Mouse (Mus musculus) MEL (cell line): ENCODE results near the gene Ddt. TPM values are rescaled to one million over a fixed set of nuclear protein-coding genes. Genes with fewer than 3 reads are reported as not detected.

ENCODE experiments used
- DNase-seq: peaks from one replicate; pipeline ENCODE4 v3.0.0; 2011; ENCODE audit warnings: low read depth, low spot score
- H3K27ac ChIP-seq: 2 replicates; pipeline ENCODE4 v1.5.1; 2012; ENCODE audit warnings: low read depth, mild to moderate bottlenecking, control low read depth, low read length, moderate library complexity; ENCODE audit not compliant: control insufficient read depth
- H3K27me3 ChIP-seq, 2 experiments: fragments of 150-350 bp in 1 of 2; sonication (generic) in 1 of 2; 2 replicates each; pipeline ENCODE4 v1.6.1; 2012; ENCODE audit warnings: low read length in 2 of 2, mild to moderate bottlenecking in 2 of 2, improper control_type of control experiment in 1 of 2, moderate library complexity in 1 of 2; ENCODE audit not compliant: insufficient read depth in 2 of 2, control insufficient read depth in 1 of 2
- H3K36me3 ChIP-seq, 2 experiments: 2 replicates each; pipeline ENCODE4 v1.6.1; 2012 to 2014; ENCODE audit warnings: low read length in 2 of 2, improper control_type of control experiment in 1 of 2, inconsistent platforms in 1 of 2, mild to moderate bottlenecking in 1 of 2; ENCODE audit not compliant: insufficient read depth in 2 of 2, control insufficient read depth in 1 of 2
- H3K4me1 ChIP-seq, 2 experiments: fragments of 150-350 bp in 1 of 2; sonication (generic) in 1 of 2; 2 replicates each; pipeline ENCODE4 v1.6.1; 2012; ENCODE audit warnings: low read length in 2 of 2, improper control_type of control experiment in 1 of 2, mild to moderate bottlenecking in 1 of 2; ENCODE audit not compliant: insufficient read depth in 2 of 2, control insufficient read depth in 1 of 2
- H3K4me3 ChIP-seq, 2 experiments: fragments of 150-350 bp in 1 of 2; sonication (generic) in 1 of 2; 2 replicates each; pipeline ENCODE4 v1.5.1; 2012; ENCODE audit warnings: low read depth in 2 of 2, low read length in 2 of 2, mild to moderate bottlenecking in 2 of 2, moderate library complexity in 2 of 2, control low read depth in 1 of 2, improper control_type of control experiment in 1 of 2; ENCODE audit not compliant: control insufficient read depth in 1 of 2, insufficient read depth in 1 of 2
- H3K79me2 ChIP-seq: 2 replicates; pipeline ENCODE4 v1.6.1; 2012; ENCODE audit warnings: mild to moderate bottlenecking, low read length, moderate library complexity; ENCODE audit not compliant: control insufficient read depth, poor library complexity, insufficient read depth
- H3K9ac ChIP-seq: 2 replicates; pipeline ENCODE4 v1.6.1; 2012; ENCODE audit warnings: low read depth, mild to moderate bottlenecking, control low read depth, low read length, moderate library complexity; ENCODE audit not compliant: control insufficient read depth, poor library complexity, severe bottlenecking
- H3K9me3 ChIP-seq: fragments of 150-350 bp; sonication (generic); replicated peaks from 2 replicates; pipeline ENCODE4 v1.6.1; 2012; ENCODE audit warnings: mild to moderate bottlenecking, low read length, improper control_type of control experiment, moderate library complexity; ENCODE audit not compliant: insufficient read depth
- CHD1 ChIP-seq: IDR thresholded peaks from 2 replicates; pipeline ENCODE4 v1.6.1; 2012; ENCODE audit warnings: low read depth, mild to moderate bottlenecking, inconsistent platforms, low read length, improper control_type of control experiment
- CHD2 ChIP-seq: IDR thresholded peaks from 2 replicates; pipeline ENCODE4 v1.6.1; 2011; ENCODE audit warnings: low read length, improper control_type of control experiment
- CTCF ChIP-seq, 3 experiments: IDR thresholded peaks in 2 of 3; conservative IDR thresholded peaks in 1 of 3; 2 replicates each; pipeline ENCODE4 v1.5.1; 2011 to 2012; ENCODE audit warnings: low read length in 3 of 3, low read depth in 2 of 3, mild to moderate bottlenecking in 2 of 3, improper control_type of control experiment in 1 of 3, inconsistent platforms in 1 of 3, mixed read lengths in 1 of 3, moderate library complexity in 1 of 3; ENCODE audit not compliant: control insufficient read depth in 1 of 3, insufficient read depth in 1 of 3, poor library complexity in 1 of 3, severe bottlenecking in 1 of 3
- ELF1 ChIP-seq: IDR thresholded peaks from 2 replicates; pipeline ENCODE4 v1.6.1; 2014; ENCODE audit warnings: low read depth, mild to moderate bottlenecking, inconsistent platforms, low read length, improper control_type of control experiment, moderate library complexity
- EP300 ChIP-seq, 2 experiments: IDR thresholded peaks; 2 replicates each; pipeline ENCODE4 v1.6.1; 2011; ENCODE audit warnings: improper control_type of control experiment in 2 of 2, low read length in 2 of 2, low read depth in 1 of 2, mild to moderate bottlenecking in 1 of 2
- ETS1 ChIP-seq: IDR thresholded peaks from 2 replicates; pipeline ENCODE4 v1.6.1; 2012; ENCODE audit warnings: low read depth, mild to moderate bottlenecking, inconsistent platforms, low read length, improper control_type of control experiment, moderate library complexity
- GATA1 ChIP-seq: IDR thresholded peaks from 2 replicates; pipeline ENCODE4 v1.6.1; 2011; ENCODE audit warnings: low read depth, low read length, improper control_type of control experiment
- HCFC1 ChIP-seq: IDR thresholded peaks from 2 replicates; pipeline ENCODE4 v1.6.1; 2012; ENCODE audit warnings: low read depth, mild to moderate bottlenecking, inconsistent platforms, low read length, improper control_type of control experiment, moderate library complexity
- KAT2A ChIP-seq: conservative IDR thresholded peaks from 2 replicates; pipeline ENCODE4 v1.6.1; 2012; ENCODE audit warnings: low read depth, low read length, improper control_type of control experiment, inconsistent platforms
- MAFK ChIP-seq: IDR thresholded peaks from 2 replicates; pipeline ENCODE4 v1.6.1; 2011; ENCODE audit warnings: low read depth, mild to moderate bottlenecking, low read length, improper control_type of control experiment, borderline replicate concordance
- MAX ChIP-seq: IDR thresholded peaks from 2 replicates; pipeline ENCODE4 v1.6.1; 2011; ENCODE audit warnings: low read length, improper control_type of control experiment
- MAZ ChIP-seq: IDR thresholded peaks from 2 replicates; pipeline ENCODE4 v1.6.1; 2012; ENCODE audit warnings: low read depth, mild to moderate bottlenecking, inconsistent platforms, low read length, improper control_type of control experiment
- MEF2A ChIP-seq: IDR thresholded peaks from 2 replicates; pipeline ENCODE4 v1.6.1; 2014; ENCODE audit warnings: low read depth, mild to moderate bottlenecking, inconsistent platforms, low read length, improper control_type of control experiment; ENCODE audit not compliant: poor library complexity, insufficient replicate concordance, severe bottlenecking; ENCODE audit errors: extremely low read depth
- MXI1 ChIP-seq: IDR thresholded peaks from 2 replicates; pipeline ENCODE4 v1.6.1; 2011; ENCODE audit warnings: mild to moderate bottlenecking, low read depth, low read length, improper control_type of control experiment
- MYC ChIP-seq: IDR thresholded peaks from 2 replicates; pipeline ENCODE4 v1.6.1; 2011; ENCODE audit warnings: low read depth, mild to moderate bottlenecking, low read length, improper control_type of control experiment, moderate library complexity
- NELFE ChIP-seq: IDR thresholded peaks from 2 replicates; pipeline ENCODE4 v1.6.1; 2011; ENCODE audit warnings: low read depth, low read length, improper control_type of control experiment
- POLR2A ChIP-seq, 2 experiments: IDR thresholded peaks; 2 replicates each; pipeline ENCODE4 v1.6.1; 2011 to 2012; ENCODE audit warnings: low read length in 2 of 2, mild to moderate bottlenecking in 2 of 2, control low read depth in 1 of 2, improper control_type of control experiment in 1 of 2, low read depth in 1 of 2, moderate library complexity in 1 of 2; ENCODE audit not compliant: control insufficient read depth in 1 of 2, insufficient read depth in 1 of 2, poor library complexity in 1 of 2
- POLR2AphosphoS2 ChIP-seq: IDR thresholded peaks from 2 replicates; pipeline ENCODE4 v1.6.1; 2011; ENCODE audit warnings: low read length, improper control_type of control experiment
- RAD21 ChIP-seq: IDR thresholded peaks from 2 replicates; pipeline ENCODE4 v1.6.1; 2011; ENCODE audit warnings: mild to moderate bottlenecking, low read depth, low read length, improper control_type of control experiment
- SIN3A ChIP-seq: IDR thresholded peaks from 2 replicates; pipeline ENCODE4 v1.6.1; 2012; ENCODE audit warnings: low read length, improper control_type of control experiment, inconsistent platforms
- SMC3 ChIP-seq: IDR thresholded peaks from 2 replicates; pipeline ENCODE4 v1.6.1; 2011; ENCODE audit warnings: low read depth, low read length, improper control_type of control experiment
- TBP ChIP-seq: IDR thresholded peaks from 2 replicates; pipeline ENCODE4 v1.8.0; 2011; ENCODE audit warnings: low read depth, low read length, improper control_type of control experiment
- TCF12 ChIP-seq: IDR thresholded peaks from 2 replicates; pipeline ENCODE4 v1.6.1; 2014; ENCODE audit warnings: low read depth, mild to moderate bottlenecking, inconsistent platforms, low read length, improper control_type of control experiment, moderate library complexity
- UBTF ChIP-seq: IDR thresholded peaks from 2 replicates; pipeline ENCODE4 v1.6.1; 2012; ENCODE audit warnings: low read depth, mild to moderate bottlenecking, inconsistent platforms, low read length, improper control_type of control experiment, moderate library complexity, borderline replicate concordance; ENCODE audit not compliant: insufficient read depth
- USF1 ChIP-seq: IDR thresholded peaks from 2 replicates; pipeline ENCODE4 v1.6.1; 2014; ENCODE audit warnings: low read depth, mild to moderate bottlenecking, inconsistent platforms, low read length, improper control_type of control experiment, moderate library complexity
- ZKSCAN1 ChIP-seq: IDR thresholded peaks from 2 replicates; pipeline ENCODE4 v1.6.1; 2012; ENCODE audit warnings: low read depth, mild to moderate bottlenecking, inconsistent platforms, low read length, improper control_type of control experiment, moderate library complexity
- ZMIZ1 ChIP-seq: IDR thresholded peaks from 2 replicates; pipeline ENCODE4 v1.6.1; 2012; ENCODE audit warnings: low read depth, mild to moderate bottlenecking, inconsistent platforms, low read length, improper control_type of control experiment, moderate library complexity
- ZNF384 ChIP-seq: IDR thresholded peaks from 2 replicates; pipeline ENCODE4 v1.6.1; 2012; ENCODE audit warnings: low read depth, mild to moderate bottlenecking, inconsistent platforms, low read length, improper control_type of control experiment
- polyA plus RNA-seq, 2 experiments: library from polyadenylated mRNA; stranded (reverse) in 1 of 2; unstranded in 1 of 2; fragments of >175 nt in 1 of 2; fragments of >200 nt in 1 of 2; gene quantifications; 2 replicates each; pipeline versions ENCODE4 v1.2.1 to v1.2.4; 2012; ENCODE audit warnings: low replicate concordance in 2 of 2, low read depth in 1 of 2; ENCODE audit not compliant: insufficient read length in 2 of 2, insufficient read depth in 1 of 2, missing spikeins in 1 of 2
- total RNA-seq: library from RNA; depleted of rRNA; stranded (reverse); fragments of 300-350 nt; gene quantifications from 2 replicates; pipeline ENCODE4 v1.2.3, GENCODE M21; 2012

Ddt gene
- total and polyA plus RNA-seq, 3 experiments: 45.1 to 63.4 TPM; not detected in 1

DNA sequence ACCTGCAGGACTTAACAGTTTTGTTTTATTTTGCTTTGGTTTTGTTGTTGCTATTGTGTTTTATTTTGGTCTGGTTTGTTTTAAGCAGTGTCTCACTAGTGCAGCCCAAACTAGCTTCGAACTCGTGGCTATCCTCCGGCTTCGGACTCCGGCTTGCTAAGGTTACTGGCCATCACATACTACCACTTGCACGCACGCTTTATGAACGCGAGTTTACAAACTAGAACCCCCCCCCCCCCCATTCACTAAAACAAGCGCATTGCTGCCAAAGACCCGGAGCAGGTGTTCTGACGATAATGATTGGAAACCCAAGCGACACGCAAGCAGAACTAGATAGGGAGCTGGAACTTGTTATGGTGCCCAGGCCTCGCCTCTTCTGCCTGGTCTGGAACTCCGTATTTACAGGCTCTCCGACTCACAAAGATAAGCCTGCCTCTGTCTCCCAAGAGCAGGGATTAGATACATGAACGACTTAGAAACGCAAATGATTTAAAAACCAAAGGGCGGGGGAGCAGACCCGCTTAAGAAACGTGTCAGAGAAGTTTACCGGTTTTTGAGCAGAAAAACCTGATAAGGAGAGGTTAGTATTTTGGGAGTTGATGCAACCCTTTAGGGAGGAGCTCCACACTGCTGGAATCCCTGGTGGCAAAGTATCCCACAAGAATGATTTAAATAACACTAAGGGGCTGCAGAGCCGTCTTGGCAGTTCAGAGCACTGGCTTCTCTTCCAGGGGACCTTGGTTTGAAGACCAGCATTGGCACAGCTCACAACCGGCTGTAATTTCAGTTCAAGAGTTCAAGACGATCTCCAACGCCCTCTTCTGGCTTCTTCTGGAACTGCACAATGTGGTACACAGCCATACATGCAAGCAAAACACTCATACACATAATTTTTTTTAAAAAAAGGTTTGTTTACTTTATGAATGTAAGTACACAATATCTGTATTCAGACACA is 8.4 kb downstream of the Ddt start (continued):
- TF ChIP-seq MEF2A (no peak), ZNF384 (peak; percentile 91), MAFK (no peak), POLR2A (IDR thresholded peaks at IDR 0.05; ENCODE audit: control insufficient read depth in 1 of 2, insufficient read depth in 1 of 2, low read depth in 1 of 2, low read length in 2 of 2, poor library complexity in 1 of 2) (no peak; a peak in 1 of 4 replicates), UBTF (no peak), ELF1 (no peak), HCFC1 (peak; percentile 60), SMC3 (peak; percentile 57), MYC (no peak), ETS1 (peak; percentile 37; the same call in 1 of the 2 replicates), MAX (no peak), EP300 (IDR thresholded peaks at IDR 0.05; ENCODE audit: low read depth in 1 of 2, low read length in 2 of 2) (peak in 1 of 2 experiments; percentile 28; a peak in 1 of 4 replicates), ZKSCAN1 (no peak)

DNA sequence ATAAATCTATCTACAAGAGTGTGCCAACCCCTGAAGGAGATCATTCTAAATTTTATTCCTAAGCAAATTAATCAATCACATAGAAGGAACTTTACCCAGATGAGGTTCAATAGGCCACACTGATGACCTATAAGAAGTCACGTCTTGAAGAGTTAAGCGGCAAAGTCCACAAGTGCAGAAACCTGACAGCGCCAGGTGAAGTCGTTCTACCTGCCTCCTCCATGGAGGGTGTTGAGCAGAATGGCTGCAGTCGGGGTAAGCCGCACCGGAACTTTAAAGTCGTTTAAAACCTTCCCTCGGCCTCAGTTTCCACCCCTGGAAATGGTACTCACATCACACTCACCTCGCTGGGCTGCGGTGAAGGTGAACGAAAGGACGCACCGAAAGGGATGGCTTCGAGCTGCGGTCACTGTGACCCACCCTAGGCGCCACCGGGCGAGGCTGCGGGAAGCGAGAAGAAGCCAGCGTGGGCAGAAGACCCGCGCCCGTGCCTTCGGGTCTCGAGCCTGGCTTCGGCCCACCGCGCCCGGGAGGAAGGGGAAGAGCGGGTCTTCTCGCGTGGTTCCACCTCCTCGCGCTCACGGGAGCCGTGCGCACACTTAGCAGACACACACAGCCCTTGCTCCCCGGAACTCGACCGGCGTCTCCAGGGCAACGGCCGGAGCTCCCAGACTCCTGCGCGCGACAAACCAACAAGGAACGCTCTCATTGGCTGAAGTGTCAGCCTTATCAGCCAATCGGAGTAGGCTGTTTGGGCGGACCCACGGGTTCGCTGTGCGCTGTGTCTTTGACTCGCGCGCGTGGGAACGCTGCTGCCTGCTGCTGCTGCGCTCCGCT is 9.3 kb downstream of the Ddt start, which contains the start of gene Cabin1:
Gene Cabin1, minus strand, starts transcription at position 660 of the 837 bp plus-strand sequence.
- H3K9me3 ChIP-seq: no peaks in the 10 kb centered on the region
- peaks cover 32% of the 10 kb centered on the region for H3K79me2 ChIP-seq
- peak within 1 kb of the TSS; percentile 89 for H3K9ac ChIP-seq
- no peaks in the 10 kb centered on the region for H3K27me3 ChIP-seq
- H3K4me1 ChIP-seq: peaks cover 8 to 25% of the 10 kb centered on the region in 2 experiments; a peak in 3 of 4 replicates
- peak; percentile 99 for DNase-seq
- peak within 1 kb of the TSS; percentile 71 to 93 for H3K4me3 ChIP-seq
- H3K27ac ChIP-seq: peak within 1 kb of the TSS; percentile 94
- H3K36me3 ChIP-seq: peaks cover 0 to 21% of the 10 kb centered on the region in 2 experiments
- no peak for TF ChIP-seq RAD21
- TF ChIP-seq KAT2A: peak; percentile 75; the same call in 1 of the 2 replicates
- peak; percentile 92 for TF ChIP-seq HCFC1
- peak; percentile 89 for TF ChIP-seq ZMIZ1
- TF ChIP-seq MXI1: peak; percentile 94
- no peak for TF ChIP-seq MEF2A
- no peak for TF ChIP-seq CTCF (IDR thresholded peaks at IDR 0.05 in 2 of 3, conservative IDR thresholded peaks at IDR 0.05 in 1 of 3; ENCODE audit: control insufficient read depth in 1 of 3, insufficient read depth in 1 of 3, low read depth in 2 of 3, low read length in 3 of 3, poor library complexity in 1 of 3, severe bottlenecking in 1 of 3)
- peak; percentile 92 for TF ChIP-seq CHD2
- TF ChIP-seq MAZ: peak; percentile 73; the same call in 1 of the 2 replicates
- peak; percentile 78 for TF ChIP-seq MAX
- TF ChIP-seq ZNF384: no peak
- TF ChIP-seq ZKSCAN1: no peak
- no peak for TF ChIP-seq CHD1
- TF ChIP-seq ELF1: peak; percentile 89
- TF ChIP-seq USF1: 0 out of 2 replicates have a peak, but pooled peaks have one; percentile 28
- peak; percentile 85; the same call in 1 of the 2 replicates for TF ChIP-seq MYC
- peak; percentile 74; the same call in 1 of the 2 replicates for TF ChIP-seq TBP
- TF ChIP-seq POLR2A (IDR thresholded peaks at IDR 0.05; ENCODE audit: control insufficient read depth in 1 of 2, insufficient read depth in 1 of 2, low read depth in 1 of 2, low read length in 2 of 2, poor library complexity in 1 of 2): peak; percentile 60 to 94
- peak; percentile 98 for TF ChIP-seq NELFE
- TF ChIP-seq ETS1: 0 out of 2 replicates have a peak, but pooled peaks have one; percentile 10
- 0 out of 2 replicates have a peak, but pooled peaks have one; percentile 45 for TF ChIP-seq GATA1
- no peak; the same call in 1 of the 2 replicates for TF ChIP-seq TCF12
- peak; percentile 95 for TF ChIP-seq POLR2AphosphoS2
- peak; percentile 93 for TF ChIP-seq SIN3A
